Mouse (Mus musculus) ovary, adult 10 weeks (tissue): ENCODE measurements around the gene Ola1. TPM values are rescaled to one million over a fixed set of nuclear protein-coding genes. Genes with fewer than 3 reads are reported as not detected.

Experiments used
- polyA plus RNA-seq: library from polyadenylated mRNA; stranded (reverse); fragments of 350-450 nt; fragmentation: Illumina TruSeq; extraction: RNeasy Lipid Tissue Mini Kit (QIAGEN cat#74804); gene quantifications from one replicate; pipeline ENCODE4 v1.2.3, GENCODE M21; 2014

Ola1 gene
- 243 TPM for polyA plus RNA-seq

DNA sequence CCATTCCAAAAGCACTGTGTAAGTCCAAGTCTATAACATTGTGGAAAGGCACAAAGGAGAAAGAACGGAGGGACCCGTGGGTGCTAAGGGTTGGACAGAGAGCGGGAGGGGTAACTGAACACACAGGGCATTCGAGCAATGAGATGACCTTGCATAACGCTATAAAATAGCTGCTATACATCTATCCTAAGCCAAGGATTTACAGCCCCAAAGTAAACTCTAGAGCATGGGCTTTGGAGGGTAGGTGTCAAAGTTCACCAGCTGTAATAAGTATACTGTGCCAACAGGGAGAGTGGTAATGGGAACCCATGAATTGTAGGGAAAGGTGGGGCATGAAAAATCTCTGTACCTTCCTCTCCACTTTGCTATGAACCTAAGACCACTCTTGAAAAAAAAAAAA lies at the start of gene Ola1:
Gene Ola1, minus strand, starts transcription at position 12 of the 400 bp plus-strand sequence.

Other genes with a start within 250 kb of the Ola1 start
- gene Sp3, start 238.5 kb downstream of the Ola1 start, polyA plus RNA-seq = 335 TPM
- gene Gm11084, start 232.2 kb downstream of the Ola1 start, polyA plus RNA-seq = not detected
- not detected for gene Sp9, start 53.0 kb upstream of the Ola1 start, polyA plus RNA-seq
- gene Scrn3, start 93.7 kb upstream of the Ola1 start, polyA plus RNA-seq = 45.4 TPM
- 98.8 TPM for gene Cir1, start 93.8 kb upstream of the Ola1 start, polyA plus RNA-seq
- gene Gpr155, start 167.6 kb upstream of the Ola1 start, polyA plus RNA-seq = 36.5 TPM